Comparison of ENCODE assay signal across 21 mouse cellular contexts in the genomic region with DNA sequence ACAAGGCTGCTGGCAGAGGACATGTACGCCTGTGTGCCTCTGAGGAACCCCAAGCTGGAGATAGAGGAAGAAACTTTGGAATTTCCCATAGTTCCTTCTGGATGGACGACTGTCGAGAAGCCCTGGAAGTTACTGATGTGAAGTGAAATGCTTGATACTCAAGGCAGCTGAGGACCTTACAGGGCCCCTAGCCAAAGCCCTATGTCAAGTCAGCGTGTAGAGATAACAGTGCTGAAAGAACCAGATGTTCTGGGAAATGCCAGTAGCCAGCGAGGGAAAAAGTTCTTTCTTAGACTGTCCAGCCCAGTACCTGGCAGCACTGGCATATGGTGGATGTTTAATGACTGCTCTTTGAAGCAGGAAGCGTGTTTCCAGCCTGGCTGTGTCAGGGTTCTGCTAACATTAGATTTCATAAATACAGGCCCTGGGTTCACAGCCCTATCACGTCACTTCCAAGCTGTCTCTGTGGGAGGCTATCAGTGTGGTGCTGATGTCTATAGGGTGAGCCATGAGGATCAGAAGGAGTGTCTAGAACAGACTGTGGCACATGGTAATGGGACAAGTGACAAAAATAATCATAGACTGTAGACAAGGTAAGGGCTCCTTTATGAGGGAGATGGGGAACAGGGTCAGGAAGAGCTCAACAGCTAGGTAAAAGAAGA. TPM values are rescaled to one million over a fixed set of nuclear protein-coding genes. Genes with fewer than 3 reads are reported as not detected.
DNase-seq lines count a peak whose midpoint lies in the region; ATAC-seq lines count a peak whose summit lies in the region.
"Had no signal": no experiment of that assay in that cellular context is flagged by ENCODE, and none has a peak within 500 bp of the region (broad histone marks: within the 10 kb centered on the region; RNA-seq: fewer than 3 reads in every experiment).

No protein-coding gene starts in this region.

- H3K4me2 ChIP-seq in heart, embryonic 12.5 days, result peak overlapping the region; percentile 45
- H3K4me2 ChIP-seq in kidney, embryonic 16.5 days (replicated peaks; ENCODE audit: low read depth, low read length), result no peak overlapping the region
- peak overlapping the region; percentile 8; the same call in 1 of the 2 replicates for H3K4me2 ChIP-seq in heart, embryonic 16.5 days (ENCODE audit: low read depth, low read length)
- H3K4me2 ChIP-seq: liver, embryonic 11.5 days; lung, embryonic 15.5 days; midbrain, embryonic 11.5 days; neural tube, embryonic 13.5 days had no signal

- H3K9me3 ChIP-seq in heart, embryonic 12.5 days (replicated peaks), result no peaks in the 10 kb centered on the region
- H3K9me3 ChIP-seq in kidney, embryonic 16.5 days (ENCODE audit: low read length), result no peaks in the 10 kb centered on the region
- H3K9me3 ChIP-seq in heart, embryonic 16.5 days (replicated peaks; ENCODE audit: control insufficient read depth, low read length), result no peaks in the 10 kb centered on the region
- H3K9me3 ChIP-seq: forebrain, embryonic 10.5 days; lung, embryonic 15.5 days; neural tube, embryonic 13.5 days had no signal

- H3K9ac ChIP-seq in heart, embryonic 12.5 days, result no peak overlapping the region
- H3K9ac ChIP-seq in kidney, embryonic 16.5 days (replicated peaks; ENCODE audit: low read length), result no peak overlapping the region
- H3K9ac ChIP-seq in heart, embryonic 16.5 days (ENCODE audit: low read length), result no peak overlapping the region
- H3K9ac ChIP-seq: forebrain, postnatal 0 days; lung, embryonic 15.5 days; neural tube, embryonic 13.5 days had no signal

- 0 out of 2 replicates have a peak, but pooled peaks have one; percentile 46 for ATAC-seq in heart, embryonic 12.5 days (ENCODE audit: insufficient number of reproducible peaks, low FRiP score)
- ATAC-seq in kidney, embryonic 16.5 days (ENCODE audit: low FRiP score, low TSS enrichment), result no peak
- ATAC-seq in heart, embryonic 16.5 days (replicated peaks; ENCODE audit: extremely low read depth, insufficient read depth, low FRiP score), result peak; percentile 17; the same call in 1 of the 2 replicates
- ATAC-seq: forebrain, postnatal 0 days had no signal

- no peaks in the 10 kb centered on the region for H3K36me3 ChIP-seq in heart, embryonic 12.5 days
- H3K36me3 ChIP-seq in kidney, embryonic 16.5 days (ENCODE audit: insufficient read depth, low read length), result no peaks in the 10 kb centered on the region
- H3K36me3 ChIP-seq in heart, embryonic 16.5 days (ENCODE audit: control insufficient read depth, insufficient read depth), result no peaks in the 10 kb centered on the region
- H3K36me3 ChIP-seq: forebrain, embryonic 10.5 days; lung, embryonic 15.5 days; neural tube, embryonic 13.5 days had no signal

- no peak for DNase-seq in heart, adult 18-20 months
- DNase-seq in kidney, adult 11 months, result no peak
- DNase-seq in yolk sac, embryonic 10.5 days (ENCODE audit: low spot score), result peak; percentile 18
- no peak for DNase-seq in retina, postnatal 1 day
- DNase-seq: cerebellum, adult 18-20 months; cerebellum, postnatal 36 days; forebrain, postnatal 0 days; lung, postnatal 4 days; right cerebral cortex, postnatal 25 days; thymus, postnatal 36 days had no signal

- H3K4me1 ChIP-seq in heart, embryonic 12.5 days (replicated peaks), result peaks cover 23% of the 10 kb centered on the region
- peaks cover 37% of the 10 kb centered on the region for H3K4me1 ChIP-seq in kidney, embryonic 16.5 days (ENCODE audit: insufficient read depth, low read length)
- peaks cover 47% of the 10 kb centered on the region for H3K4me1 ChIP-seq in heart, embryonic 16.5 days (ENCODE audit: control insufficient read depth, insufficient read depth, low read length)

- H3K27me3 ChIP-seq in heart, embryonic 12.5 days (replicated peaks), result peaks cover 16% of the 10 kb centered on the region; the same call in 1 of the 2 replicates
- H3K27me3 ChIP-seq in kidney, embryonic 16.5 days (ENCODE audit: insufficient read depth, low read length), result no peaks in the 10 kb centered on the region; the same call in 1 of the 2 replicates
- H3K27me3 ChIP-seq in heart, embryonic 16.5 days (ENCODE audit: control insufficient read depth, insufficient read depth, low read length), result no peaks in the 10 kb centered on the region
- H3K27me3 ChIP-seq: CH12.LX had no signal

- 18% methylated on average over 7 of the region's 7 CpGs for WGBS in heart, embryonic 12.5 days
- 29% methylated on average over 7 of the region's 7 CpGs for WGBS in kidney, embryonic 16.5 days
- 18% methylated on average over 7 of the region's 7 CpGs for WGBS in heart, embryonic 16.5 days

- H3K4me3 ChIP-seq in heart, embryonic 12.5 days, result no peak overlapping the region
- H3K4me3 ChIP-seq in kidney, embryonic 16.5 days (ENCODE audit: low read length), result no peak overlapping the region
- no peak overlapping the region for H3K4me3 ChIP-seq in heart, embryonic 16.5 days (ENCODE audit: low read length)
- H3K4me3 ChIP-seq: forebrain, embryonic 10.5 days; lung, embryonic 15.5 days; neural tube, embryonic 13.5 days had no signal

- H3K27ac ChIP-seq in heart, embryonic 12.5 days (ENCODE audit: poor library complexity, severe bottlenecking), result no peak overlapping the region
- H3K27ac ChIP-seq in kidney, embryonic 16.5 days (ENCODE audit: low read length), result 0 out of 2 replicates have a peak overlapping the region, but pooled peaks have one; percentile 0
- H3K27ac ChIP-seq in heart, embryonic 16.5 days (ENCODE audit: low read length), result 0 out of 2 replicates have a peak overlapping the region, but pooled peaks have one; percentile 22
- H3K27ac ChIP-seq: forebrain, embryonic 10.5 days; lung, embryonic 15.5 days; neural tube, embryonic 13.5 days had no signal

RNA-seq across cellular contexts. Expression of gene Them7, which starts 2.3 kb away (rescaled TPM):
- 0.99 and 1.1 TPM in 2 replicates for polyA plus RNA-seq in heart, embryonic 12.5 days (2016; fragmentation: Nextera tagmentation; extraction: Ambion mirVana)
- total RNA-seq in heart, adult 18-20 months (2021), result 1 to 10 TPM; 2.0 to 3.3 TPM
- 4.0 and 4.1 TPM in 2 replicates for polyA plus RNA-seq in kidney, embryonic 16.5 days (2015; fragmentation: Nextera tagmentation; extraction: Ambion mirVana)
- 0.98 and 1.0 TPM in 2 replicates for polyA plus RNA-seq in heart, embryonic 16.5 days (2015; fragmentation: Nextera tagmentation; extraction: Ambion mirVana)
- total RNA-seq: CH12.LX; forebrain, postnatal 0 days; left cerebral cortex, adult 18-20 months; left cerebral cortex, postnatal 36 days had no signal
- polyA plus RNA-seq: forebrain, postnatal 0 days; neural tube, embryonic 13.5 days had no signal
